Mouse (Mus musculus) midbrain, embryonic 13.5 days (tissue): Measurements from ENCODE around the gene Cidec. TPM values are rescaled to one million over a fixed set of nuclear protein-coding genes. Genes with fewer than 3 reads are reported as not detected.

Experiments used
- ATAC-seq: fragments of 200-750 bp; cut with Nextera tagmentation; 2 replicates; pipeline ENCODE4 v1.8.0; 2017; ENCODE audit warnings: mild to moderate bottlenecking, moderate TSS enrichment, moderate library complexity
- H3K27ac ChIP-seq: fragments of 300-500 bp; sonication (generic); 2 replicates; pipeline ENCODE4 v1.5.1; 2015; ENCODE audit warnings: inconsistent platforms, mild to moderate bottlenecking, moderate library complexity
- H3K27me3 ChIP-seq: fragments of 300-500 bp; sonication (generic); 2 replicates; pipeline ENCODE4 v1.6.1; 2015; ENCODE audit warnings: mild to moderate bottlenecking, inconsistent platforms
- H3K36me3 ChIP-seq: fragments of 300-500 bp; sonication (generic); 2 replicates; pipeline ENCODE4 v1.6.1; 2015; ENCODE audit warnings: mild to moderate bottlenecking, inconsistent platforms
- H3K4me1 ChIP-seq: fragments of 300-500 bp; sonication (generic); replicated peaks from 2 replicates; pipeline ENCODE4 v1.6.1; 2015; ENCODE audit warnings: inconsistent platforms
- H3K4me2 ChIP-seq: fragments of 300-500 bp; sonication (generic); replicated peaks from 2 replicates; pipeline ENCODE4 v1.6.1; 2015; ENCODE audit warnings: moderate library complexity, mild to moderate bottlenecking, inconsistent platforms
- H3K4me3 ChIP-seq: fragments of 300-500 bp; sonication (generic); replicated peaks from 2 replicates; pipeline ENCODE4 v1.5.1; 2015; ENCODE audit warnings: mild to moderate bottlenecking, inconsistent platforms
- H3K9ac ChIP-seq: fragments of 300-500 bp; sonication (generic); replicated peaks from 2 replicates; pipeline ENCODE4 v1.6.1; 2015; ENCODE audit warnings: mild to moderate bottlenecking, inconsistent platforms
- H3K9me3 ChIP-seq: fragments of 300-500 bp; sonication (generic); 2 replicates; pipeline ENCODE4 v1.6.1; 2016; ENCODE audit warnings: mild to moderate bottlenecking, inconsistent platforms
- WGBS: fragments of 180-500 bp; shearing (Covaris S2); methylation state at CpG from one replicate; pipeline ENCODE4 v1.1.7; 2015; 5-methylcytosine and 5-hydroxymethylcytosine counted together
- polyA plus RNA-seq: library from polyadenylated mRNA; unstranded; fragments of >200 nt; fragmentation: Nextera tagmentation; extraction: Ambion mirVana; gene quantifications from 2 replicates; pipeline ENCODE4 v1.2.1, GENCODE M21; 2015

Cidec gene
- polyA plus RNA-seq: 0.12 TPM in 1 of 2 replicates, not detected in the other

DNA sequence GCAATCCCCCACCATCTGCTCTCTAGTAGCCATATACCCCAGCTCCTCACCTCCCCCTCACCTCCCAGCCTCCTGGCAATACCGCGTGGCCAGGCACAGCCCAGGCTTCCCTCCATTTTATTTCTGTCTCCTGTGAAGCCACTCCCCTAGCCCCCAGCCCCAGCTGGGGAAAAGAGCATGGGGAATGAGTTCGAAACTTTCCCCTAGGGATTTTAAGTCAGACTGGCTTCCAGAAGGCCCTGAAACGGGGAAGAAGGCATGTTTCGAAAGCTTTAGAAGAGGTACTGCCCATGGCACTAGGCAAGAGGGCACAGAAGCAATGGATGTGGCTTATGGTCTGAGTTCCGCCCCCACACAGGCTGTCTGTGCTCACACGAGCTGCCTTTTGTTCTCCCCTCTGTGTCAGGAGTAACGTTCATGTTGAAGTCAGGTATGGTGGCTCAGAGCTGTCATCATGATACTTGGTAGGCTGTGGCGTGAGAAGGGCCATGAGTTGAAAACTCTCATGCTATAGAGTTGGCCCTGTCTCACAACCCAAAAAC is at the start of gene Cidec:
TSS of gene Cidec (minus strand) at position 97 of the 542 bp plus-strand sequence.
- H3K4me2 ChIP-seq: no peak within 1 kb of the TSS
- no peaks in the 10 kb centered on the region for H3K4me1 ChIP-seq
- ATAC-seq: no peak
- no peak within 1 kb of the TSS for H3K9ac ChIP-seq
- no peak within 1 kb of the TSS for H3K27ac ChIP-seq
- no peaks in the 10 kb centered on the region for H3K9me3 ChIP-seq
- H3K36me3 ChIP-seq: no peaks in the 10 kb centered on the region
- WGBS: 81% methylated on average over 9 of the region's 9 CpGs
- no peaks in the 10 kb centered on the region for H3K27me3 ChIP-seq
- no peak within 1 kb of the TSS for H3K4me3 ChIP-seq

DNA sequence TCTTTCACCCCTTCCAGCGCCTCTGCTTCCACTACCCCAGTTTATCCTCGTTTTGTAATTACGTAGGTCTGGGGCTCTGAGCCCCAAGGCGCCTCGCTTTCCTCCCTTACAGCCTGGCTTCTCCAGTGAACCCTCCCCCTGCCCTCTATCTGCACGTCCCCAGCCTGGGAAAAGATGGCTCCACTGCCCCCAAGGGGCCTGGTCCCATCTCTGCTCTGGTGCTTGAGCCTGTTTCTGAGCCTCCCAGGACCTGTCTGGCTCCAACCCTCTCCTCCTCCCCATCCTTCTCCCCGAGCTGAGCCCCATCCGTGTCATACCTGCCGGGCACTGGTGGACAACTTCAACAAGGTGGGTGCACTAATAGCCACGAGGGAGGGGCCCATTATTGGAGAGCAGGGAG is 48.2 kb upstream of the Cidec start:
- Histone ChIP-seq H3K4me1 (peaks cover 41% of the 10 kb centered on the region), H3K4me2 (peak overlapping the region; percentile 84)
- 6% methylated on average over 10 of the region's 10 CpGs for WGBS

GRCm38 (mm10) chr6:113483100-113483615 is 47.6 kb upstream of the Cidec start, which contains the start of gene Creld1:
Gene Creld1, plus strand, starts transcription at chr6:113483297.
- peaks cover 14% of the 10 kb centered on the region for H3K36me3 ChIP-seq
- H3K4me2 ChIP-seq: peak within 1 kb of the TSS; percentile 84
- peaks cover 41% of the 10 kb centered on the region for H3K4me1 ChIP-seq

More for the DNA sequence above, 48.2 kb upstream of the Cidec start:
- peak overlapping the region; percentile 90 for H3K27ac ChIP-seq
- peak overlapping the region; percentile 65 for H3K4me3 ChIP-seq
- peaks cover 19% of the 10 kb centered on the region for H3K36me3 ChIP-seq
- peaks cover 24% of the 10 kb centered on the region; the same call in 1 of the 2 replicates for H3K27me3 ChIP-seq
- ATAC-seq: peak; percentile 75
- H3K9me3 ChIP-seq: no peaks in the 10 kb centered on the region
- H3K9ac ChIP-seq: peak overlapping the region; percentile 87

DNA sequence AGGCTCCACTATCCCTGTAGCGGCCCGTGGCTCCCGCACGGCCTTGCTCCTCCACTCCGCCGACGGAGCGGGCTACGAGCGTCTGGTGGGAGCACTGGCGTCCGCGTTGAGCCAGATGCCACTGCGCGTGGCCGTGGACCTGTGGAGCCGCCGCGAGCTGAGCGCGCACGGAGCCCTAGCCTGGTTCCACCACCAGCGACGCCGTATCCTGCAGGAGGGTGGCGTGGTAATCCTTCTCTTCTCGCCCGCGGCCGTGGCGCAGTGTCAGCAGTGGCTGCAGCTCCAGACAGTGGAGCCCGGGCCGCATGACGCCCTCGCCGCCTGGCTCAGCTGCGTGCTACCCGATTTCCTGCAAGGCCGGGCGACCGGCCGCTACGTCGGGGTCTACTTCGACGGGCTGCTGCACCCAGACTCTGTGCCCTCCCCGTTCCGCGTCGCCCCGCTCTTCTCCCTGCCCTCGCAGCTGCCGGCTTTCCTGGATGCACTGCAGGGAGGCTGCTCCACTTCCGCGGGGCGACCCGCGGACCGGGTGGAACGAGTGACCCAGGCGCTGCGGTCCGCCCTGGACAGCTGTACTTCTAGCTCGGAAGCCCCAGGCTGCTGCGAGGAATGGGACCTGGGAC is 47.0 kb upstream of the Cidec start:
- ATAC-seq: peak; percentile 64
- under 1% methylated on average over 65 of the region's 65 CpGs for WGBS

More at GRCm38 (mm10) chr6:113483100-113483615, 47.6 kb upstream of the Cidec start, which contains the start of gene Creld1:
- under 1% methylated on average over 26 of the region's 26 CpGs for WGBS
- Histone ChIP-seq H3K9me3 (no peaks in the 10 kb centered on the region), H3K4me3 (peak within 1 kb of the TSS; percentile 65), H3K27ac (peak within 1 kb of the TSS; percentile 90), H3K27me3 (peaks cover 24% of the 10 kb centered on the region; the same call in 1 of the 2 replicates), H3K9ac (peak within 1 kb of the TSS; percentile 87)
- peak; percentile 97 for ATAC-seq

GRCm38 (mm10) chr6:113480555-113481373 is 45.2 kb upstream of the Cidec start:
- no peaks in the 10 kb centered on the region for H3K9me3 ChIP-seq
- H3K27me3 ChIP-seq: peaks cover 24% of the 10 kb centered on the region; the same call in 1 of the 2 replicates
- H3K9ac ChIP-seq: no peak overlapping the region
- H3K36me3 ChIP-seq: 0 out of 2 replicates have a peak, but pooled peaks cover under 1% of the 10 kb centered on the region
- H3K4me1 ChIP-seq: peaks cover 34% of the 10 kb centered on the region
- 70% methylated on average over 18 of the region's 18 CpGs for WGBS
- no peak overlapping the region for H3K4me3 ChIP-seq
- H3K27ac ChIP-seq: no peak overlapping the region
- ATAC-seq: no peak
- no peak overlapping the region for H3K4me2 ChIP-seq

More for the DNA sequence above, 47.0 kb upstream of the Cidec start:
- H3K27ac ChIP-seq: peak overlapping the region; percentile 90
- H3K4me3 ChIP-seq: peak overlapping the region; percentile 65
- no peaks in the 10 kb centered on the region for H3K9me3 ChIP-seq
- H3K9ac ChIP-seq: peak overlapping the region; percentile 74
- peaks cover 24% of the 10 kb centered on the region; the same call in 1 of the 2 replicates for H3K27me3 ChIP-seq
- peaks cover 41% of the 10 kb centered on the region for H3K4me1 ChIP-seq
- H3K36me3 ChIP-seq: peaks cover 8% of the 10 kb centered on the region
- H3K4me2 ChIP-seq: peak overlapping the region; percentile 84

DNA sequence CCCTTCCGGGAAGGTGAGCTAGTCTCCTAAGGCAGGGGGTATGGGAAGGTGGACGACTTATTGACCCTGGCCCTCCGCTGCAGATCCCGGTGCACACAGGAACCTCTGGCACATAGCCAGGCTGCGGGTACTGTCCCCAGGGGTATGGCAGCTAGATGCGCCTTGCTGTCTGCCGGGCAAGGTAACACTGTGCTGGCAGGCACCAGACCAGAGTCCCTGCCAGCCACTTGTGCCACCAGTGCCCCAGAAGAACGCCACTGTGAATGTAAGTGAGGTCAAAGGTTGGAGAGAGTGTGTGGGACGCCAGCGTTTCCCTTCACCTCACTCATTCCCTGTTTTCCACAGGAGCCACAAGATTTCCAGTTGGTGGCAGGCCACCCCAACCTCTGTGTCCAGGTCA is 43.3 kb upstream of the Cidec start:
- no peak overlapping the region for H3K4me2 ChIP-seq
- H3K27ac ChIP-seq: no peak overlapping the region
- peaks cover 15% of the 10 kb centered on the region for H3K4me1 ChIP-seq
- no peaks in the 10 kb centered on the region for H3K9me3 ChIP-seq
- peaks cover 24% of the 10 kb centered on the region; the same call in 1 of the 2 replicates for H3K27me3 ChIP-seq
- no peak overlapping the region for H3K4me3 ChIP-seq
- WGBS: 86% methylated on average over 10 of the region's 10 CpGs
- no peaks in the 10 kb centered on the region for H3K36me3 ChIP-seq
- H3K9ac ChIP-seq: no peak overlapping the region
- no peak for ATAC-seq

- Histone ChIP-seq H3K9ac (no peak overlapping the region), H3K4me3 (no peak overlapping the region), H3K4me1 (peaks cover 9% of the 10 kb centered on the region), H3K27me3 (peaks cover 28% of the 10 kb centered on the region; the same call in 1 of the 2 replicates), H3K9me3 (no peaks in the 10 kb centered on the region), H3K4me2 (no peak overlapping the region), H3K27ac (no peak overlapping the region), H3K36me3 (no peaks in the 10 kb centered on the region)
- no peak for ATAC-seq
- 55% methylated on average over 7 of the region's 7 CpGs for WGBS
Observed at GRCm38 (mm10) chr6:113477353-113477752, 41.8 kb upstream of the Cidec start.

DNA sequence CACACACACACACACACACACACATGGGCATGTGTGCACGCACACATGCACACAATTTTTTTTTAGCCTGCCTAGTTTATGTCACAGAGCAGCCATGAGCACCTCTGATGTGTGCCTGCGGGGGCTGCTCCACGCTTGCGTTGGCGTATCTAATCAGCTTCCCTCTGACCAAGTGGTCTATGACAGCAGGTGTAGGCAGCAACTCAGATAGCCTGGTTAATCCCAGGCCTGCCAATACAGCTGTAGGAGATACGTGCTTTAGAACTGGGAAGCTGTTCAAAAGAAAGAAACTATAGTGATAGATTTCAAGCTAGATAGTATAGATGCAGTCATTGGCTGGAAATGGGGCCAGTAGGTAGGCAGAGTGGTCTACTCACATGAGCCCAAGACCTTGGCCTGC is 38.2 kb upstream of the Cidec start:
- WGBS: 80% methylated on average over 6 of the region's 6 CpGs
- no peaks in the 10 kb centered on the region for H3K9me3 ChIP-seq
- peaks cover 15% of the 10 kb centered on the region for H3K4me1 ChIP-seq
- no peak overlapping the region for H3K4me3 ChIP-seq
- no peak overlapping the region for H3K9ac ChIP-seq
- peaks cover 39% of the 10 kb centered on the region for H3K27me3 ChIP-seq
- no peak for ATAC-seq
- no peak overlapping the region for H3K4me2 ChIP-seq
- no peaks in the 10 kb centered on the region for H3K36me3 ChIP-seq
- H3K27ac ChIP-seq: no peak overlapping the region

- ATAC-seq: no peak
- H3K36me3 ChIP-seq: no peaks in the 10 kb centered on the region
- WGBS: 77% methylated on average over 2 of the region's 2 CpGs
Observed at GRCm38 (mm10) chr6:113473246-113473645, 37.7 kb upstream of the Cidec start.

GRCm38 (mm10) chr6:113472061-113472460 is 36.5 kb upstream of the Cidec start:
- Histone ChIP-seq H3K9me3 (no peaks in the 10 kb centered on the region), H3K4me1 (peaks cover 15% of the 10 kb centered on the region), H3K9ac (no peak overlapping the region), H3K27me3 (peaks cover 40% of the 10 kb centered on the region), H3K4me3 (no peak overlapping the region), H3K27ac (no peak overlapping the region), H3K4me2 (no peak overlapping the region), H3K36me3 (no peaks in the 10 kb centered on the region)
- ATAC-seq: no peak
- 71% methylated on average over 10 of the region's 10 CpGs for WGBS

More at GRCm38 (mm10) chr6:113473246-113473645, 37.7 kb upstream of the Cidec start:
- Histone ChIP-seq H3K4me2 (no peak overlapping the region), H3K9me3 (no peaks in the 10 kb centered on the region), H3K27ac (no peak overlapping the region), H3K27me3 (peaks cover 40% of the 10 kb centered on the region), H3K4me3 (no peak overlapping the region), H3K4me1 (peaks cover 15% of the 10 kb centered on the region), H3K9ac (no peak overlapping the region)

DNA sequence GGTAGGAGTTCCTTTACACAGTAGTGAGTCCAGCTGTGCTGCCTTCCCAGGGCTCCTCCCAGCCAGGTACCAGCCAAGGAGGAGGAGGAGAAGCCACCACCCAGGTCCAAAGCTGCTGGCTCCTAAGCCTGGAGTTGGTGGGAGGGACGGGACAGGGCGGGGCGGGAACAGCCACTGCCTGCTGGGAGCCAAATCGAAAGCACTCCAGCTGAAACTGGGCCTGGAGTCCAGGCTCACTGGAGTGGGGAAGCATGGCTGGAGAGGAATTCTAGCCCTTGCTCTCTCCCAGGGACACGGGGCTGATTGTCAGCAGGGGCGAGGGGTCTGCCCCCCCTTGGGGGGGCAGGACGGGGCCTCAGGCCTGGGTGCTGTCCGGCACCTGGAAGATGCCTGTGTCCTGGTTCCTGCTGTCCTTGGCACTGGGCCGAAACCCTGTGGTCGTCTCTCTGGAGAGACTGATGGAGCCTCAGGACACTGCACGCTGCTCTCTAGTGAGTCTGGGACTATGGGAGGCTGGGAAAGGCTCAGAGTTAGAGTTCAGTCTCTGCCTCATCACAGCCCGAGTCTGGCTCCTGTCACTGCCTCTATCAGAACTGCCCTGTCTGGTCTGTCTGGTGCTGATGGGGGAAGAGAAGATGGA is 35.9 kb upstream of the Cidec start, which contains the start of gene Il17rc:
TSS of gene Il17rc (plus strand) at position 131 of the 640 bp plus-strand sequence.
- WGBS: 19% methylated on average over 12 of the region's 12 CpGs
- H3K36me3 ChIP-seq: no peaks in the 10 kb centered on the region

More for the DNA sequence above, 35.9 kb upstream of the Cidec start, which contains the start of gene Il17rc:
- no peak for ATAC-seq
- Histone ChIP-seq H3K4me1 (peaks cover 15% of the 10 kb centered on the region), H3K27me3 (peaks cover 40% of the 10 kb centered on the region), H3K9ac (peak within 1 kb of the TSS; percentile 49; the same call in 1 of the 2 replicates), H3K9me3 (no peaks in the 10 kb centered on the region), H3K27ac (no peak within 1 kb of the TSS), H3K4me2 (peak within 1 kb of the TSS; percentile 13; the same call in 1 of the 2 replicates), H3K4me3 (no peak within 1 kb of the TSS)
